Mouse (Mus musculus): ENCODE data around the gene Scly. TPM values are rescaled to one million over a fixed set of nuclear protein-coding genes. Genes with fewer than 3 reads are reported as not detected.
A peak's percentile ranks its signal among the peaks of the same experiment; 100 is the strongest.

The Scly gene
- polyA plus RNA-seq, 1 experiment, result 10.2 TPM

- H3ac ChIP-seq (ENCODE audit: control insufficient read depth, insufficient read length, low read depth), result no peak overlapping the region
- no peaks in the 10 kb centered on the region for H3K79me3 ChIP-seq (ENCODE audit: low read depth)
- H3K36me3 ChIP-seq (ENCODE audit: control insufficient read depth, insufficient read depth), result no peaks in the 10 kb centered on the region
- no peaks in the 10 kb centered on the region for H3K79me2 ChIP-seq (ENCODE audit: control insufficient read depth, insufficient read depth)
- H3K27me3 ChIP-seq (ENCODE audit: control insufficient read depth, insufficient read depth, insufficient read length), result no peaks in the 10 kb centered on the region
- TF ChIP-seq MYOD1 (IDR thresholded peaks at IDR 0.05; ENCODE audit: control insufficient read depth, insufficient read length, low read depth) (no peak), MAX (IDR thresholded peaks at IDR 0.05) (peak; percentile 39)
- H3K4me3 ChIP-seq (ENCODE audit: insufficient read depth, poor library complexity, severe bottlenecking), result no peak overlapping the region
These were observed 53.1 kb downstream of the Scly start for GRCm38 (mm10) chr1:91351249-91351648.

DNA sequence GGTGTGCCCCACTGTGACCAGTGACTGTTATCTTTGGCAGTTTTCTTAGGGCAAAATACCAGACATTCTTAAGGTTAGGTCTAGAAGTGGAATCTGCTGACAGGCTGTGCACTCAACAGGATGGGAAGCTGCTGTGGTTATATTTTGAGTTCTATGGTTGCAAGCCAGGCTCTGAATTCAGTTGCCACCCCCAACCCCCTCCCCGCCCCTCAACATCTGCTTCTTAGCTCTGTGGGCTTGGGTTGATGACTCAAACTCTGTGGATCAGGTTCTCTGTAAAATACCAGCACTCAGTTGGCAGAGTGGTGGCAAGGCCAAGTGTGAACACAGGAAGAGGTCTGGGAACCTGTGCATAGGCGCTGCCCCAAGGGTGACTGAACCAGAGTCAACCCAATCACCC, 54.1 kb downstream of the Scly start:
- H3K79me3 ChIP-seq (ENCODE audit: low read depth), result no peaks in the 10 kb centered on the region
- no peaks in the 10 kb centered on the region for H3K27me3 ChIP-seq (ENCODE audit: control insufficient read depth, insufficient read depth, insufficient read length)
- H3K79me2 ChIP-seq (ENCODE audit: control insufficient read depth, insufficient read depth), result no peaks in the 10 kb centered on the region
- TF ChIP-seq CTCF (IDR thresholded peaks at IDR 0.05; ENCODE audit: control insufficient read depth, insufficient read depth, insufficient read length) (no peak), MAX (IDR thresholded peaks at IDR 0.05) (peak; percentile 56), MYOD1 (IDR thresholded peaks at IDR 0.05; ENCODE audit: control insufficient read depth, insufficient read length, low read depth) (peak; percentile 55), MYOG (IDR thresholded peaks at IDR 0.05; ENCODE audit: control insufficient read depth, extremely low read depth, insufficient read length) (no peak), CEBPB (IDR thresholded peaks at IDR 0.05; ENCODE audit: low read depth) (no peak), USF1 (IDR thresholded peaks at IDR 0.05; ENCODE audit: low read depth) (no peak), FOSL1 (IDR thresholded peaks at IDR 0.05; ENCODE audit: insufficient read depth, low read length, poor library complexity, severe bottlenecking) (no peak)
- no peak overlapping the region for H3ac ChIP-seq (ENCODE audit: control insufficient read depth, insufficient read length, low read depth)
- H3K4me3 ChIP-seq (ENCODE audit: insufficient read depth, poor library complexity, severe bottlenecking), result no peak overlapping the region
- H3K36me3 ChIP-seq (ENCODE audit: control insufficient read depth, insufficient read depth), result no peaks in the 10 kb centered on the region

GRCm38 (mm10) chr1:91356105-91356504, 58.0 kb downstream of the Scly start:
- no peaks in the 10 kb centered on the region for H3K79me2 ChIP-seq (ENCODE audit: control insufficient read depth, insufficient read depth)
- H3K27me3 ChIP-seq (ENCODE audit: control insufficient read depth, insufficient read depth, insufficient read length), result no peaks in the 10 kb centered on the region
- H3K4me3 ChIP-seq (ENCODE audit: insufficient read depth, poor library complexity, severe bottlenecking), result no peak overlapping the region
- H3K79me3 ChIP-seq (ENCODE audit: low read depth), result no peaks in the 10 kb centered on the region
- TF ChIP-seq MYOD1 (IDR thresholded peaks at IDR 0.05; ENCODE audit: control insufficient read depth, insufficient read length, low read depth) (peak; percentile 35), CTCF (IDR thresholded peaks at IDR 0.05; ENCODE audit: control insufficient read depth, insufficient read depth, insufficient read length) (no peak)
- no peak overlapping the region for H3ac ChIP-seq (ENCODE audit: control insufficient read depth, insufficient read length, low read depth)
- no peaks in the 10 kb centered on the region for H3K36me3 ChIP-seq (ENCODE audit: control insufficient read depth, insufficient read depth)

- TF ChIP-seq CTCF (IDR thresholded peaks at IDR 0.05; ENCODE audit: control insufficient read depth, insufficient read depth, insufficient read length) (no peak), CEBPB (IDR thresholded peaks at IDR 0.05; ENCODE audit: low read depth) (no peak), USF1 (IDR thresholded peaks at IDR 0.05; ENCODE audit: low read depth) (no peak), FOSL1 (IDR thresholded peaks at IDR 0.05; ENCODE audit: insufficient read depth, low read length, poor library complexity, severe bottlenecking) (no peak), MYOD1 (IDR thresholded peaks at IDR 0.05; ENCODE audit: control insufficient read depth, insufficient read length, low read depth) (no peak), MAX (IDR thresholded peaks at IDR 0.05) (peak; percentile 32)
- peaks cover 3% of the 10 kb centered on the region for H3K79me2 ChIP-seq (ENCODE audit: control insufficient read depth, insufficient read depth)
- no peak overlapping the region for H3ac ChIP-seq (ENCODE audit: control insufficient read depth, insufficient read length, low read depth)
- no peaks in the 10 kb centered on the region for H3K36me3 ChIP-seq (ENCODE audit: control insufficient read depth, insufficient read depth)
- H3K4me3 ChIP-seq (ENCODE audit: insufficient read depth, poor library complexity, severe bottlenecking), result no peak overlapping the region
- no peaks in the 10 kb centered on the region for H3K79me3 ChIP-seq (ENCODE audit: low read depth)
- H3K27me3 ChIP-seq (ENCODE audit: control insufficient read depth, insufficient read depth, insufficient read length), result no peaks in the 10 kb centered on the region
These were observed 64.0 kb downstream of the Scly start for GRCm38 (mm10) chr1:91362113-91362512.

GRCm38 (mm10) chr1:91364822-91365644, 66.9 kb downstream of the Scly start:
- Histone ChIP-seq H3K27me3 (ENCODE audit: control insufficient read depth, insufficient read depth, insufficient read length) (no peaks in the 10 kb centered on the region), H3K4me3 (ENCODE audit: insufficient read depth, poor library complexity, severe bottlenecking) (no peak overlapping the region), H3ac (ENCODE audit: control insufficient read depth, insufficient read length, low read depth) (no peak overlapping the region), H3K36me3 (ENCODE audit: control insufficient read depth, insufficient read depth) (no peaks in the 10 kb centered on the region), H3K79me2 (ENCODE audit: control insufficient read depth, insufficient read depth) (peaks cover 10% of the 10 kb centered on the region), H3K79me3 (ENCODE audit: low read depth) (peaks cover 3% of the 10 kb centered on the region)
- TF ChIP-seq USF1 (IDR thresholded peaks at IDR 0.05; ENCODE audit: low read depth), result no peak
- TF ChIP-seq FOSL1 (IDR thresholded peaks at IDR 0.05; ENCODE audit: insufficient read depth, low read length, poor library complexity, severe bottlenecking), result no peak
- no peak for TF ChIP-seq MYOD1 (IDR thresholded peaks at IDR 0.05; ENCODE audit: control insufficient read depth, insufficient read length, low read depth)
- no peak for TF ChIP-seq CTCF (IDR thresholded peaks at IDR 0.05; ENCODE audit: control insufficient read depth, insufficient read depth, insufficient read length)
- no peak for TF ChIP-seq MAX (IDR thresholded peaks at IDR 0.05)
- no peak for TF ChIP-seq CEBPB (IDR thresholded peaks at IDR 0.05; ENCODE audit: low read depth)
- no peak for TF ChIP-seq MYOG (IDR thresholded peaks at IDR 0.05; ENCODE audit: control insufficient read depth, extremely low read depth, insufficient read length)

GRCm38 (mm10) chr1:91365816-91366214, 67.7 kb downstream of the Scly start:
- Histone ChIP-seq H3K79me3 (ENCODE audit: low read depth) (peaks cover 3% of the 10 kb centered on the region), H3K4me3 (ENCODE audit: insufficient read depth, poor library complexity, severe bottlenecking) (no peak overlapping the region), H3K27me3 (ENCODE audit: control insufficient read depth, insufficient read depth, insufficient read length) (no peaks in the 10 kb centered on the region), H3K36me3 (ENCODE audit: control insufficient read depth, insufficient read depth) (peaks cover 5% of the 10 kb centered on the region), H3ac (ENCODE audit: control insufficient read depth, insufficient read length, low read depth) (no peak overlapping the region), H3K79me2 (ENCODE audit: control insufficient read depth, insufficient read depth) (peaks cover 10% of the 10 kb centered on the region)
- TF ChIP-seq CEBPB (IDR thresholded peaks at IDR 0.05; ENCODE audit: low read depth), result no peak
- TF ChIP-seq FOSL1 (IDR thresholded peaks at IDR 0.05; ENCODE audit: insufficient read depth, low read length, poor library complexity, severe bottlenecking), result no peak
- no peak for TF ChIP-seq CTCF (IDR thresholded peaks at IDR 0.05; ENCODE audit: control insufficient read depth, insufficient read depth, insufficient read length)
- no peak for TF ChIP-seq MAX (IDR thresholded peaks at IDR 0.05)
- TF ChIP-seq MYOD1 (IDR thresholded peaks at IDR 0.05; ENCODE audit: control insufficient read depth, insufficient read length, low read depth), result no peak
- no peak for TF ChIP-seq USF1 (IDR thresholded peaks at IDR 0.05; ENCODE audit: low read depth)
- TF ChIP-seq MYOG (IDR thresholded peaks at IDR 0.05; ENCODE audit: control insufficient read depth, extremely low read depth, insufficient read length), result no peak
